Mouse (Mus musculus) heart, embryonic 13.5 days (tissue): ENCODE measurements around the gene Hectd1. TPM values are rescaled to one million over a fixed set of nuclear protein-coding genes. Genes with fewer than 3 reads are reported as not detected.

Experiments
- ATAC-seq: fragments of 200-750 bp; cut with Nextera tagmentation; 2 replicates; pipeline ENCODE4 v1.8.0; 2017; ENCODE audit warnings: moderate TSS enrichment; ENCODE audit not compliant: insufficient number of reproducible peaks, low FRiP score, low TSS enrichment; ENCODE audit errors: extremely low read depth
- H3K27ac ChIP-seq: fragments of 300-500 bp; sonication (generic); replicated peaks from 2 replicates; pipeline ENCODE4 v1.5.1; 2015; ENCODE audit warnings: moderate library complexity, mild to moderate bottlenecking, inconsistent platforms
- H3K27me3 ChIP-seq: fragments of 300-500 bp; sonication (generic); replicated peaks from 2 replicates; pipeline ENCODE4 v1.6.1; 2015; ENCODE audit warnings: mild to moderate bottlenecking, inconsistent platforms
- H3K36me3 ChIP-seq: fragments of 300-500 bp; sonication (generic); 2 replicates; pipeline ENCODE4 v1.6.1; 2015; ENCODE audit warnings: mild to moderate bottlenecking, inconsistent platforms
- H3K4me1 ChIP-seq: fragments of 300-500 bp; sonication (generic); 2 replicates; pipeline ENCODE4 v1.6.1; 2015; ENCODE audit warnings: inconsistent platforms
- H3K4me2 ChIP-seq: fragments of 300-500 bp; sonication (generic); 2 replicates; pipeline ENCODE4 v1.6.1; 2015; ENCODE audit warnings: inconsistent platforms, mild to moderate bottlenecking, moderate library complexity
- H3K4me3 ChIP-seq: fragments of 300-500 bp; sonication (generic); 2 replicates; pipeline ENCODE4 v1.5.1; 2015; ENCODE audit warnings: moderate library complexity, mild to moderate bottlenecking, inconsistent platforms
- H3K9ac ChIP-seq: fragments of 300-500 bp; sonication (generic); 2 replicates; pipeline ENCODE4 v1.6.1; 2015; ENCODE audit warnings: inconsistent platforms, mild to moderate bottlenecking, moderate library complexity
- H3K9me3 ChIP-seq: fragments of 300-500 bp; sonication (generic); 2 replicates; pipeline ENCODE4 v1.6.1; 2016; ENCODE audit warnings: inconsistent platforms
- WGBS: fragments of 180-500 bp; shearing (Covaris S2); methylation state at CpG from one replicate; pipeline ENCODE4 v1.1.7; 2015; ENCODE audit warnings: mixed read lengths; 5-methylcytosine and 5-hydroxymethylcytosine counted together
- polyA plus RNA-seq: library from polyadenylated mRNA; unstranded; fragments of >200 nt; fragmentation: Nextera tagmentation; extraction: Ambion mirVana; gene quantifications from 2 replicates; pipeline ENCODE4 v1.2.1, GENCODE M21; 2015

The Hectd1 gene
- polyA plus RNA-seq, 1 experiment from 2014 or later = 28.7 TPM

DNA sequence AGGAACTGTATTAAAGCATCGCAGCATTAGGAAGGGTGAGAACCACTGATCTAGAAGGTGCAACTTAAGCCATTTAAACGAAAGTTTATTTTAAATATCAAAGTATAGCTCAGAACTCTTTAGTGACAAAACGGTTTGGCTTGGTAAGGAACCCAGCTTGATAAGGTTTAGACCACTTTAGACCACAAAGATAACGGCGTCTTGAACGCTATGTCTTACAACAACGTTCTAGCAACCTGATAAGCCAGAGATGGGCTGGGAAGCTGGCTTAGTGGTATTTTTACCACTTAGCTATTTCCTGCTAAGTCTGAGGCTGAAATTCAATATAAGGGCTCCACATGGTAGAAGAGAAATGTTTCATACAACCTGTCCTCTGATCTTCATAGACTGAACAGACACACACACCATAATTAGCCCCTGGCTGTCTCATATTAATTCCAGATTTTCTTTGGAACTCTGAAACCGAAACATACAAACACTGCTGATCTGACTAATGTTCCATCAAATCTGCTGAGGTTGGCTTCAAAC is 27.5 kb upstream of the Hectd1 start:
- H3K9me3 ChIP-seq = no peaks in the 10 kb centered on the region
- H3K4me2 ChIP-seq = no peak overlapping the region
- no peak for ATAC-seq
- H3K36me3 ChIP-seq = no peaks in the 10 kb centered on the region
- no peak overlapping the region for H3K27ac ChIP-seq
- no peaks in the 10 kb centered on the region for H3K4me1 ChIP-seq
- no peaks in the 10 kb centered on the region for H3K27me3 ChIP-seq
- no peak overlapping the region for H3K4me3 ChIP-seq
- WGBS = 46% methylated on average over 8 of the region's 8 CpGs
- no peak overlapping the region for H3K9ac ChIP-seq

DNA sequence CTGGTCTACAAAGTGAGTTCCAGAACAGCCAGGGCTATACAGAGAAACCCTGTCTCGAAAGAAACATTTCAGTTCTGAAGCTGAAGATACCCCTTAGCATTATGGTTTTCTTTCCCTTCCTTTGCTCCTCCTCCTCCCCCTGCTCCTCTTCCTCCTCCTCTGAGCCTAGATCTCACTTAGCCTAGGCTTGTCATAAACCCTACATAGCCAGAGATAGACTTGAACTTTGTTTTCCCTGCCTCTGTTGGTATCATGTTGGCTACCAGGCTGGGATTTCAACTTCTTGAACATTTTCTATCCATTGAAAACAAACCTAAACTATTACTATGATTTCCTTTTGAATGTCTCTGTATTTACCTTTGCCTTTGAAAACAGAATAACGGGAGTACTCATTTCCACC is 26.5 kb upstream of the Hectd1 start:
- Histone ChIP-seq H3K9ac (no peak overlapping the region), H3K36me3 (no peaks in the 10 kb centered on the region), H3K27ac (no peak overlapping the region), H3K9me3 (no peaks in the 10 kb centered on the region), H3K4me2 (no peak overlapping the region), H3K4me1 (no peaks in the 10 kb centered on the region), H3K4me3 (no peak overlapping the region), H3K27me3 (no peaks in the 10 kb centered on the region)
- no peak for ATAC-seq
- WGBS = 77% methylated on average over 2 of the region's 2 CpGs

DNA sequence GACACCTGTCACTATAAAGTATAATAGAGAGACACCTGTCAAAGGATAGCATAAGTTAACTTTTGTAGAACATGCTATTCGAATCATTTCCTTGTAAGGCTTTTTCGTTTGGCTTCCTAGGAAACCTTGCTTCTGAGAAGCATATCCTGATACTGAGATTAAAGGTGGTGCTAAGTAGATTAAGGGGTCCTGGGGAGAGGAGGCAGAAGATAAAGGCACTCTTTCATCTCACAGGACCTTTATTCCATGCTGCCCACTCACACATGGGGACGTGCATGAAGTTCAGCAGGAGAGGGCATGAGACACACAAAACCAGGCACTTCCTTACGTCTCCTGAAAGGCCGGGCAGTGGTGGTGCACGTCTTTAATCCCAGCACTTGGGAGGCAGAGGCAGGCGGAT is 26.1 kb upstream of the Hectd1 start:
- H3K27ac ChIP-seq = no peak overlapping the region
- H3K9ac ChIP-seq = no peak overlapping the region
- ATAC-seq = no peak
- H3K36me3 ChIP-seq = no peaks in the 10 kb centered on the region
- no peak overlapping the region for H3K4me3 ChIP-seq
- no peaks in the 10 kb centered on the region for H3K9me3 ChIP-seq
- no peaks in the 10 kb centered on the region for H3K4me1 ChIP-seq
- WGBS = 57% methylated on average over 7 of the region's 7 CpGs
- no peak overlapping the region for H3K4me2 ChIP-seq
- H3K27me3 ChIP-seq = no peaks in the 10 kb centered on the region

GRCm38 (mm10) chr12:51851617-51852016 is 22.3 kb upstream of the Hectd1 start:
- Histone ChIP-seq H3K9me3 (no peaks in the 10 kb centered on the region), H3K27me3 (no peaks in the 10 kb centered on the region), H3K4me3 (no peak overlapping the region), H3K4me2 (peak overlapping the region; percentile 38; the same call in 1 of the 2 replicates), H3K9ac (no peak overlapping the region), H3K36me3 (no peaks in the 10 kb centered on the region), H3K4me1 (no peaks in the 10 kb centered on the region), H3K27ac (peak overlapping the region; percentile 42; the same call in 1 of the 2 replicates)
- no peak for ATAC-seq
- 55% methylated on average over 4 of the region's 4 CpGs for WGBS

GRCm38 (mm10) chr12:51851155-51851554 is 21.8 kb upstream of the Hectd1 start:
- no peak overlapping the region for H3K9ac ChIP-seq
- H3K27me3 ChIP-seq = no peaks in the 10 kb centered on the region
- no peak overlapping the region for H3K4me3 ChIP-seq
- no peaks in the 10 kb centered on the region for H3K36me3 ChIP-seq
- 83% methylated on average over 3 of the region's 3 CpGs for WGBS
- H3K4me1 ChIP-seq = no peaks in the 10 kb centered on the region
- H3K4me2 ChIP-seq = peak overlapping the region; percentile 38; the same call in 1 of the 2 replicates
- peak overlapping the region; percentile 42; the same call in 1 of the 2 replicates for H3K27ac ChIP-seq
- H3K9me3 ChIP-seq = no peaks in the 10 kb centered on the region
- ATAC-seq = no peak

GRCm38 (mm10) chr12:51850339-51850738 is 21.0 kb upstream of the Hectd1 start:
- Histone ChIP-seq H3K27ac (no peak overlapping the region), H3K9ac (no peak overlapping the region), H3K27me3 (no peaks in the 10 kb centered on the region), H3K9me3 (no peaks in the 10 kb centered on the region), H3K4me3 (no peak overlapping the region), H3K4me1 (peaks cover 2% of the 10 kb centered on the region; the same call in 1 of the 2 replicates), H3K4me2 (peak overlapping the region; percentile 24; the same call in 1 of the 2 replicates), H3K36me3 (no peaks in the 10 kb centered on the region)
- WGBS = 74% methylated on average over 4 of the region's 4 CpGs
- no peak for ATAC-seq

- no peak for ATAC-seq
- Histone ChIP-seq H3K4me3 (no peak overlapping the region), H3K27me3 (no peaks in the 10 kb centered on the region), H3K4me1 (peaks cover 4% of the 10 kb centered on the region; the same call in 1 of the 2 replicates), H3K9ac (no peak overlapping the region), H3K4me2 (peak overlapping the region; percentile 24; the same call in 1 of the 2 replicates), H3K27ac (no peak overlapping the region), H3K36me3 (no peaks in the 10 kb centered on the region), H3K9me3 (no peaks in the 10 kb centered on the region)
- 57% methylated on average over 2 of the region's 2 CpGs for WGBS
Observed at GRCm38 (mm10) chr12:51849902-51850301, 20.6 kb upstream of the Hectd1 start.

- H3K36me3 ChIP-seq = no peaks in the 10 kb centered on the region
- H3K27ac ChIP-seq = no peak overlapping the region
- 76% methylated on average over 9 of the region's 9 CpGs for WGBS
- H3K9me3 ChIP-seq = no peaks in the 10 kb centered on the region
- ATAC-seq = no peak
- no peak overlapping the region for H3K4me3 ChIP-seq
- no peak overlapping the region for H3K4me2 ChIP-seq
- no peaks in the 10 kb centered on the region for H3K27me3 ChIP-seq
- H3K9ac ChIP-seq = no peak overlapping the region
- peaks cover 18% of the 10 kb centered on the region for H3K4me1 ChIP-seq
Observed at GRCm38 (mm10) chr12:51847953-51848680, 18.8 kb upstream of the Hectd1 start.

GRCm38 (mm10) chr12:51845261-51845660 is 15.9 kb upstream of the Hectd1 start:
- peak; percentile 22; the same call in 1 of the 2 replicates for ATAC-seq
- Histone ChIP-seq H3K4me1 (peaks cover 23% of the 10 kb centered on the region), H3K9ac (no peak overlapping the region; the same call in 1 of the 2 replicates), H3K36me3 (no peaks in the 10 kb centered on the region), H3K27me3 (no peaks in the 10 kb centered on the region), H3K4me2 (peak overlapping the region; percentile 78), H3K4me3 (peak overlapping the region; percentile 68), H3K27ac (peak overlapping the region; percentile 95; the same call in 1 of the 2 replicates), H3K9me3 (no peaks in the 10 kb centered on the region)
- WGBS = 26% methylated on average over 1 of the region's 1 CpGs

DNA sequence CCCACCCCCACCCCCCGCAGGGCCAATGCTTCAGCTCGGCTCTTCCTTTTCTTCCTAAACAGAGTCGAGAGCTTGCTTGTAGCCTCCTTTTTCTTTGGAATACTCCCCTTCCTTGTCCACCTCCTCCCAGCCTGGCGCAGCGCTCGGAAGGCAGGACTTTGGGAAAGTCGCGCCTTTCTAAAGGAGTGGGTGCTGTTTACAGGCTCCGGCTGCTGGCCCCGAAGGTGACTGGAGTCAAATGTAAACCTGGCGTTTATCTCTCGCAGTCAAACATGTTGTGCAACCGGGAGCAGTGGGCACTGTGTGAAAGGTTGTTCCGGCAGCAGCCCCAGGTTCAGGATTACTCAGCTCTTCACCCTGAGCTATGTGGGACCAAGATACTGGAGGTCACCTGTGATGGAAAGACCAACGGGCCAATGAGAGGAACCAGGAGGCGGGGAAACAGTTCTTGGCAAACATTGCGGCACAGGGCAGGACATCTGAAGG is 15.5 kb upstream of the Hectd1 start:
- 0% methylated on average over 17 of the region's 17 CpGs for WGBS
- peak overlapping the region; percentile 86 for H3K9ac ChIP-seq
- H3K36me3 ChIP-seq = no peaks in the 10 kb centered on the region
- peaks cover 23% of the 10 kb centered on the region for H3K4me1 ChIP-seq
- H3K27me3 ChIP-seq = no peaks in the 10 kb centered on the region
- H3K4me2 ChIP-seq = peak overlapping the region; percentile 78
- peak; percentile 93 for ATAC-seq
- H3K9me3 ChIP-seq = no peaks in the 10 kb centered on the region
- peak overlapping the region; percentile 95 for H3K27ac ChIP-seq
- peak overlapping the region; percentile 68 for H3K4me3 ChIP-seq

DNA sequence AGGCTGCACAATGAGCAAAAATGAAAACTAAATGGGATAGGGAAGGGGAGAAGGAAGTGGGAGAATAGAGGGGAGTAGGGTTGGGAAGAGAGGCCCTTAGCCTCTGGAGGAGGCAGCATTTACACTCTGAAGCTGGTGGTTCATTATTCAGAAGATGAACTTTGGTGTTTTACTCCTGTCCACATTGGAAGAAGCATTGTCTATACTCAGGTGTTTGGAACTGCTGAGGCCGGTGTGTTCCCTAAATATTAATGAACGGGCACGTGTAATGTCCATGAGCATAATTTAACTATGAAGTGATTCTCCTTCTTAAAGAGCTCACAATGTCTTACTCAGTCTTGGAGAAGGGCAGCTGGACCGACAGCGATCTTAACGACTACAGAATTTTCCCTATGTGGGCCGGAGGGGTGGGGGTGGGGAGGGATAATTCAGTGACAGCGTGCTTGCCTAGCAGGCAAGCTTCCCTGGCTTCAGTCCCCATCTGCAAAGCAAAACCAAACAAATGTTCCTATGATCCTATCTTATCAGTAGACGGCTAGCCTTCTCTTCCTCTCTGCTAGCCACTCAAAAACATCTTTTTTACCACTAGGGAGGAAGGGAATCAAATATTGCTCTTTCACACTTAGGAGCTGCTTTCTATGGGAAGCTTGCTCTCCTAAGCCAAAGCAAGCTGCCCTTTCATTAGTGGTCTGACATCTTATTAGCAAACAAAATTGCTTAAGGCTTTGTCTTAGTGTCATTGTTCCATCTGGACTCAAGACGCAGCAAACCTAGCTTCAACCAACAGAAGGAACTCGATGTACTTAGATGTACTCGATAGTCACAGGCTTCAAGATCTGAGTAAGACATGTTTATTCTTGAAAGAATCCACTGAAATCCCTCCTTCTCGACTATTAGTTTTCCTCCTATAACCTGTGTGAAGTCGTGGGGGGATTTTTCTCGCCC is 14.5 kb upstream of the Hectd1 start:
- ATAC-seq = no peak
- H3K27me3 ChIP-seq = no peaks in the 10 kb centered on the region
- H3K27ac ChIP-seq = peak overlapping the region; percentile 95
- H3K4me1 ChIP-seq = peaks cover 23% of the 10 kb centered on the region
- WGBS = 25% methylated on average over 15 of the region's 15 CpGs
- peak overlapping the region; percentile 78 for H3K4me2 ChIP-seq
- H3K9ac ChIP-seq = peak overlapping the region; percentile 86
- H3K9me3 ChIP-seq = no peaks in the 10 kb centered on the region
- peak overlapping the region; percentile 68 for H3K4me3 ChIP-seq
- H3K36me3 ChIP-seq = no peaks in the 10 kb centered on the region
